Mouse (Mus musculus) adrenal gland, adult 8-10 months (tissue): ENCODE data around the gene Map1b. TPM values are rescaled to one million over a fixed set of nuclear protein-coding genes. Genes with fewer than 3 reads are reported as not detected.

ENCODE experiments used
- DNase-seq: peaks from one replicate; pipeline ENCODE4 v3.0.0; 2022
- total RNA-seq, 4 experiments: library from RNA; stranded (reverse); gene quantifications; 2 replicates each; pipeline ENCODE4 v1.2.4; 2022

Map1b gene
- total RNA-seq, 4 experiments from 2014 or later = 82.9 to 169 (median 120) TPM

GRCm38 (mm10) chr13:99527936-99528335 is 11.6 kb upstream of the Map1b start:
- no peak for DNase-seq

GRCm38 (mm10) chr13:99525491-99525890 is 9.2 kb upstream of the Map1b start:
- no peak for DNase-seq

- DNase-seq = no peak
These were observed 1.5 kb upstream of the Map1b start for GRCm38 (mm10) chr13:99517836-99518235.

- peak; percentile 28 for DNase-seq
These were observed 448 bp downstream of the Map1b start for GRCm38 (mm10) chr13:99515736-99516447.

GRCm38 (mm10) chr13:99514917-99515591 is 1.3 kb downstream of the Map1b start:
- peak; percentile 69 for DNase-seq

GRCm38 (mm10) chr13:99513990-99514389 is 2.4 kb downstream of the Map1b start:
- DNase-seq = peak; percentile 36

GRCm38 (mm10) chr13:99513138-99513537 is 3.2 kb downstream of the Map1b start:
- peak; percentile 65 for DNase-seq

GRCm38 (mm10) chr13:99509896-99510295 is 6.4 kb downstream of the Map1b start:
- DNase-seq = no peak

- no peak for DNase-seq
These were observed 9.8 kb downstream of the Map1b start for GRCm38 (mm10) chr13:99506580-99506962.

GRCm38 (mm10) chr13:99505826-99506579 is 10.3 kb downstream of the Map1b start:
- DNase-seq = no peak

- no peak for DNase-seq
These were observed 12.9 kb downstream of the Map1b start for GRCm38 (mm10) chr13:99503370-99503979.

GRCm38 (mm10) chr13:99502911-99503310 is 13.4 kb downstream of the Map1b start:
- DNase-seq = no peak

GRCm38 (mm10) chr13:99502126-99502744 is 14.1 kb downstream of the Map1b start:
- no peak for DNase-seq

- DNase-seq = no peak
These were observed 14.9 kb downstream of the Map1b start for GRCm38 (mm10) chr13:99501393-99501792.

GRCm38 (mm10) chr13:99500609-99501008 is 15.7 kb downstream of the Map1b start:
- DNase-seq = no peak

- no peak for DNase-seq
These were observed 16.6 kb downstream of the Map1b start for GRCm38 (mm10) chr13:99499764-99500163.

GRCm38 (mm10) chr13:99496106-99496505 is 20.2 kb downstream of the Map1b start:
- DNase-seq = no peak

GRCm38 (mm10) chr13:99494416-99494815 is 21.9 kb downstream of the Map1b start:
- no peak for DNase-seq

GRCm38 (mm10) chr13:99493304-99493904 is 22.9 kb downstream of the Map1b start:
- DNase-seq = no peak

GRCm38 (mm10) chr13:99492619-99493303 is 23.6 kb downstream of the Map1b start:
- no peak for DNase-seq

GRCm38 (mm10) chr13:99489998-99490397 is 26.3 kb downstream of the Map1b start:
- DNase-seq = no peak
